Mouse (Mus musculus): Measurements from ENCODE around the gene Myo10. TPM values are rescaled to one million over a fixed set of nuclear protein-coding genes. Genes with fewer than 3 reads are reported as not detected.

Myo10 gene
- total and polyA plus RNA-seq, 2 experiments from 2014 or later, result 29.2 to 30.0 TPM

DNA sequence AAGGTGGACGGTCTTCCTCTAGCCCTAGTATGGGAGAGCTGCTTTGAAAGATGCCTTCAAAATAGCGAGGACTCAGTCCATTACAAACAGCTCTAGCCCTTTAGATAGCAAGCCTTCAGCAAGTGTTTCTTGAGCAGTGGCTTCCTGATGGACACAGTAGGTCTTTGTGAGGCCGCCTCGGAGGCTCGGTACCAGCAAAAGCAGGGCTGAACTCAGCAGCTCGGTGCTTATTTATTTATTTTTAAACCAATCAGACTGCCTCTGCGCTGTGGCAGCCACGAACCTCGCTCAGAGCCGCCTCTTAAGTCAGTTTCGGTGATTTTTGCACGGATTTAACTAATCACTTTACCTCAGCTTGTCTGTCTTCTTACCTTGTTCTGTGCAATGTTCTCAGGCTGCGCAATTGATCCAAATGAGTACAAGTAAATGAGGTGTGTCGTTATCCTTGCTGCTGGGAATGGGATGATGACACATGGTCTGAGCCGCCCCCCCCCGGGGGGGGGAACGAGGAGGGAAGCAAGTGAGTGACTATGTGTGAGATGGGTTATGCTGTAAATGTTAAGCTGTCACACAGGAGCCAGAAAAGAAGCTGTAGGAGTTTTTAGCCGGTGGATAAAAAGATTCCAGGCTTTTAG, 232.1 kb downstream of the Myo10 start:
- WGBS, result 65% methylated on average over 18 of the region's 18 CpGs
- Histone ChIP-seq H3K4me1 (ENCODE audit: insufficient read depth, low read length) (no peaks in the 10 kb centered on the region), H3K4me3 (ENCODE audit: low read length) (no peak overlapping the region), H3K36me3 (ENCODE audit: insufficient read depth, low read length) (no peaks in the 10 kb centered on the region), H3K27ac (no peak overlapping the region), H3K4me2 (ENCODE audit: low read depth, low read length) (no peak overlapping the region), H3K9ac (replicated peaks; ENCODE audit: low read length) (no peak overlapping the region), H3K27me3 (ENCODE audit: insufficient read depth, low read length) (no peaks in the 10 kb centered on the region), H3K9me3 (ENCODE audit: low read length) (no peaks in the 10 kb centered on the region)
- peak; percentile 17 for DNase-seq (ENCODE audit: low spot score)
- ATAC-seq, result peak; percentile 54; the same call in 1 of the 2 replicates
- no peak for TF ChIP-seq CTCF (IDR thresholded peaks at IDR 0.05; ENCODE audit: low read depth)

DNA sequence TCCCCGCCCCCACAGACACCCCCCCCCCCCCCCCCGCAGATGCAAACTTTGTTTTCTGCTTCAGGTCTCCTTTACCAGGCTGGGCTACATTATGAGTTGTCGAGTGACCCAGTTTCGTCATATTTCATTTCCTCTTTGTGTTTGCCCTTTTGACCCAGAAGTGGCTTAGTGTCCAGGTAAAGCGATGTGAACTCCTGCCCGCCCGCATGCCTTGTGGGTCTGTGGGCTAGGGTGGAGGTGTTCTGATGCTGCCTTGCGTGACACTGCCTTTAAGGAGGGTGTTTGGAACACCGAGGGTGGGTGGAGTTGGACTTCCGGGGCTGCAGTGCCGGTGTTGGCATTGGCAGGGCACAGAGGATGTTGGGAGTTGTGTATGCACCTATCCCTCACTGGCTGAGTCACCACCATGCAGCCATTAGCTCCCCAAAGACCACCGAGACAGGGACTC, 236.3 kb downstream of the Myo10 start:
- H3K4me1 ChIP-seq (ENCODE audit: insufficient read depth, low read length), result no peaks in the 10 kb centered on the region; the same call in 1 of the 2 replicates
- H3K4me3 ChIP-seq (ENCODE audit: low read length), result no peak overlapping the region
- no peak for DNase-seq (ENCODE audit: low spot score)
- no peak overlapping the region for H3K4me2 ChIP-seq (ENCODE audit: low read depth, low read length)
- no peaks in the 10 kb centered on the region for H3K27me3 ChIP-seq (ENCODE audit: insufficient read depth, low read length)
- H3K9ac ChIP-seq (replicated peaks; ENCODE audit: low read length), result no peak overlapping the region
- WGBS, result 86% methylated on average over 10 of the region's 12 CpGs
- H3K9me3 ChIP-seq (ENCODE audit: low read length), result no peaks in the 10 kb centered on the region
- ATAC-seq, result no peak
- no peak for TF ChIP-seq CTCF (IDR thresholded peaks at IDR 0.05; ENCODE audit: low read depth)
- no peak overlapping the region for H3K27ac ChIP-seq
- no peaks in the 10 kb centered on the region for H3K36me3 ChIP-seq (ENCODE audit: insufficient read depth, low read length)

DNA sequence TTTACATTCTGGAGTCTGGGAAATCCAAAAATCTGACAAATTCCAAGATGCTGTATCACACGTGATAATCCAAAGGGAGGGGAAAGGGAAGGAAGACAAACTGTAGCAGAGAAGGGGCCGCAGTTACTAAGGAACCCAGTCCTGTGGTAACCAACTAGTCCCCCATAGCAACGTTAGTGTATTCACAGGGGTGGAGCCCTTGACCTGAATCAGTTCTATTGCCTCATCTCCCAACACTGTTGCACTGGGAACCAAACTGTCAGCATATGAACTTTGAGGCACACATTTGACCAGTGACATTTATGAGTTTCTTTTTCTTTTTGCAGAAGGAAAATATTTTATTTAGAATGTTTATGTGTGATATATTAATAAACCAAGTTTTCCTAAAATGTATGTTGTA, 237.1 kb downstream of the Myo10 start:
- no peak for TF ChIP-seq CTCF (IDR thresholded peaks at IDR 0.05; ENCODE audit: low read depth)
- DNase-seq (ENCODE audit: low spot score) (no peak), ATAC-seq (no peak)
- 58% methylated on average over 3 of the region's 3 CpGs for WGBS
- Histone ChIP-seq H3K4me3 (ENCODE audit: low read length) (no peak overlapping the region), H3K4me2 (ENCODE audit: low read depth, low read length) (no peak overlapping the region), H3K4me1 (ENCODE audit: insufficient read depth, low read length) (no peaks in the 10 kb centered on the region; the same call in 1 of the 2 replicates), H3K9ac (replicated peaks; ENCODE audit: low read length) (no peak overlapping the region), H3K27me3 (ENCODE audit: insufficient read depth, low read length) (no peaks in the 10 kb centered on the region), H3K9me3 (ENCODE audit: low read length) (no peaks in the 10 kb centered on the region), H3K36me3 (ENCODE audit: insufficient read depth, low read length) (no peaks in the 10 kb centered on the region), H3K27ac (no peak overlapping the region)

DNA sequence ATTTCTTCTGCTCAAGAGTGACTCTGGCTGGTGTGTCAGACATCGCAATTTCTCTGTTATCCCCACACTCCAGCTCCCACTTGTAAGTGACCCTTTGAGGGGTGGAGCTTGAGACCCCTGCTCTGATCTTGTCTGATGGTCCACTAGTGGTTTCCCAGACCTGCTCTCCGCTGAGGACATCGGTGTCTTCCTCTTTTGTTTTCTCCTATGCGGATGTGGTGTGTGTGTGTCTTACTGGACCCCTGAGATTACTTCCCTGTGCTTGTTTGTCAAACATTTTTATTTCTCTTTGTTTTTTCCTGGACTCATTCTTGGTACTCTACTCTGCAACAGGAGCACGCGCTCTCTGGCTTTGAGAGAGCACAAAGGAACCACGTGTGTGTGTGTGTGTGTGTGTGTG, 239.6 kb downstream of the Myo10 start:
- DNase-seq (ENCODE audit: low spot score) (no peak), ATAC-seq (no peak)
- no peaks in the 10 kb centered on the region for H3K36me3 ChIP-seq (ENCODE audit: insufficient read depth, low read length)
- no peak overlapping the region for H3K4me3 ChIP-seq (ENCODE audit: low read length)
- H3K4me1 ChIP-seq (ENCODE audit: insufficient read depth, low read length), result no peaks in the 10 kb centered on the region; the same call in 1 of the 2 replicates
- H3K27me3 ChIP-seq (ENCODE audit: insufficient read depth, low read length), result no peaks in the 10 kb centered on the region
- TF ChIP-seq CTCF (IDR thresholded peaks at IDR 0.05; ENCODE audit: low read depth), result no peak
- H3K27ac ChIP-seq, result no peak overlapping the region
- WGBS, result 80% methylated on average over 7 of the region's 7 CpGs
- H3K9ac ChIP-seq (replicated peaks; ENCODE audit: low read length), result no peak overlapping the region
- no peaks in the 10 kb centered on the region for H3K9me3 ChIP-seq (ENCODE audit: low read length)
- no peak overlapping the region for H3K4me2 ChIP-seq (ENCODE audit: low read depth, low read length)

Other genes with a start within 250 kb of the Myo10 start
- gene Basp1, start 208.8 kb upstream of the Myo10 start, total RNA-seq (2014; rRNA removed), result 701 and 894 TPM in 2 replicates
- 415 and 425 TPM in 2 replicates for gene Basp1, start 208.8 kb upstream of the Myo10 start, polyA plus RNA-seq (2015; fragmentation: Nextera tagmentation; extraction: Ambion mirVana)
- 31.7 and 49.9 TPM in 2 replicates for gene Retreg1, start 220.7 kb downstream of the Myo10 start, total RNA-seq (2014; rRNA removed)
- gene Retreg1, start 220.7 kb downstream of the Myo10 start, polyA plus RNA-seq (2015; fragmentation: Nextera tagmentation; extraction: Ambion mirVana), result 20.8 and 21.0 TPM in 2 replicates

Measured in hindbrain, postnatal 0 days (tissue).